Mouse (Mus musculus) midbrain, embryonic 14.5 days (tissue): ENCODE data around the gene Tnrc6a. TPM values are rescaled to one million over a fixed set of nuclear protein-coding genes. Genes with fewer than 3 reads are reported as not detected.

Experiments
- ATAC-seq: fragments of 200-750 bp; cut with Nextera tagmentation; 2 replicates; pipeline ENCODE4 v1.8.0; 2017; ENCODE audit warnings: moderate number of reproducible peaks, moderate library complexity; ENCODE audit not compliant: low FRiP score, low TSS enrichment
- DNase-seq: peaks from one replicate; pipeline ENCODE4 v3.0.0-alpha.2; 2015
- H3K27ac ChIP-seq: fragments of 300-500 bp; sonication (generic); replicated peaks from 2 replicates; pipeline ENCODE4 v1.5.1; 2014; ENCODE audit warnings: mild to moderate bottlenecking, low read depth, low read length, moderate library complexity
- H3K27me3 ChIP-seq: fragments of 300-500 bp; sonication (generic); 2 replicates; pipeline ENCODE4 v1.6.1; 2014; ENCODE audit warnings: low read length, control low read depth, mixed read lengths; ENCODE audit not compliant: control insufficient read depth, insufficient read depth
- H3K36me3 ChIP-seq: fragments of 300-500 bp; sonication (generic); 2 replicates; pipeline ENCODE4 v1.6.1; 2014; ENCODE audit warnings: low read length, control low read depth; ENCODE audit not compliant: control insufficient read depth, insufficient read depth
- H3K4me1 ChIP-seq: fragments of 300-500 bp; sonication (generic); 2 replicates; pipeline ENCODE4 v1.6.1; 2014; ENCODE audit warnings: mild to moderate bottlenecking, antibody characterized with exemption, low read length, control low read depth; ENCODE audit not compliant: control insufficient read depth, insufficient read depth
- H3K4me2 ChIP-seq: fragments of 300-500 bp; sonication (generic); 2 replicates; pipeline ENCODE4 v1.6.1; 2014; ENCODE audit warnings: mild to moderate bottlenecking, low read length, moderate library complexity
- H3K4me3 ChIP-seq: fragments of 300-500 bp; sonication (generic); replicated peaks from 2 replicates; pipeline ENCODE4 v1.5.1; 2014; ENCODE audit warnings: low read depth, low read length
- H3K9ac ChIP-seq: fragments of 300-500 bp; sonication (generic); replicated peaks from 2 replicates; pipeline ENCODE4 v1.6.1; 2014; ENCODE audit warnings: mild to moderate bottlenecking, low read length, moderate library complexity
- H3K9me3 ChIP-seq: fragments of 300-500 bp; sonication (generic); 2 replicates; pipeline ENCODE4 v1.6.1; 2016; ENCODE audit warnings: low read length, control low read depth, mixed read lengths; ENCODE audit not compliant: control insufficient read depth
- WGBS: fragments of 180-500 bp; shearing (Covaris S2); extraction: QIAGEN DNeasy Blood & Tissue Kit; methylation state at CpG from one replicate; pipeline ENCODE4 v1.1.7; 2014; 5-methylcytosine and 5-hydroxymethylcytosine counted together
- polyA plus RNA-seq: library from polyadenylated mRNA; unstranded; fragments of >200 nt; fragmentation: Nextera tagmentation; extraction: Ambion mirVana; gene quantifications from 2 replicates; pipeline ENCODE4 v1.2.1, GENCODE M21; 2014

Gene Tnrc6a
- polyA plus RNA-seq, 1 experiment from 2014 or later: 50.0 TPM

DNA sequence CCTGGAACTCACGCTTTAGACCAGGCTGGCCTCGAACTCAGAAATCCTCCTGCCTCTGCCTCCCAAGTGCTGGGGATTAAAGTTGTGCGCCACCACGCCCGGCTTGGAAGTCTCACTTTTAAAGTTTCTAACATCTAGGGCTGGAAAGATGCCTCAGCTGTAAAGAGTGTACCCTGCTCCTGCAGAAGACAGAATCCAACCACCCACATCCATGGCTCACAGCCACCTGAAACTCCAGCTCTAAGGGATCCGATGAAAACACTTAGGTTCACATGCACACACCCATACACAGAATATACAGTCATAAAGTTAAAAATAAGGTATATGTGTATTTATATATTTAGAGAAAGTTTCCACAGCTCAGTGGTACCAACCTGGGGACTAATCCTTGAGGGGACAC is 10.1 kb upstream of the Tnrc6a start:
- Histone ChIP-seq H3K4me2 (no peak overlapping the region), H3K9me3 (no peaks in the 10 kb centered on the region), H3K27ac (no peak overlapping the region), H3K9ac (no peak overlapping the region), H3K4me3 (no peak overlapping the region), H3K4me1 (0 out of 2 replicates have a peak, but pooled peaks cover under 1% of the 10 kb centered on the region), H3K27me3 (no peaks in the 10 kb centered on the region), H3K36me3 (no peaks in the 10 kb centered on the region)
- 95% methylated on average over 6 of the region's 6 CpGs for WGBS
- DNase-seq: no peak
- ATAC-seq: no peak

DNA sequence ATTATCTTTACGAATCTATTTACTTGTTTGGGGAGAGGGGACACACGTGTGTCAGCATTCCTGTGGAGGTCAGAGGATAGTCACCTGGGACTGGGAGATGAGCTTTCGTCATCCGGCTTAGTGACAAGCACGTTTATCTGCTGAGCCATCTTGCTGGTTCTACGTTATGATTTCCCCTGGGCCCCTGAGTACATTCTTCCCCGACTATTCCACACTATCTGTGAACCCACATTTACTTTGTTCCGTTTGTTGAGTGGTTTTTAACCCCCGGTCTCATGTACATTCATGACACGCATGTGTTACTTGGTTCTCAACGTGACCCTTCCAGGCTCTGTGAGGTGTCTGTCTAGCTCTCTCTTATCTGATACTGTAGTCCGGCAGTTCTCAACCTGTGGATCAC is 6.9 kb upstream of the Tnrc6a start:
- H3K27me3 ChIP-seq: no peaks in the 10 kb centered on the region
- ATAC-seq: no peak
- H3K4me1 ChIP-seq: no peaks in the 10 kb centered on the region
- 80% methylated on average over 12 of the region's 12 CpGs for WGBS
- H3K27ac ChIP-seq: no peak overlapping the region
- no peak overlapping the region for H3K9ac ChIP-seq
- H3K4me3 ChIP-seq: no peak overlapping the region
- H3K4me2 ChIP-seq: no peak overlapping the region
- no peaks in the 10 kb centered on the region for H3K36me3 ChIP-seq
- no peak for DNase-seq
- H3K9me3 ChIP-seq: no peaks in the 10 kb centered on the region

DNA sequence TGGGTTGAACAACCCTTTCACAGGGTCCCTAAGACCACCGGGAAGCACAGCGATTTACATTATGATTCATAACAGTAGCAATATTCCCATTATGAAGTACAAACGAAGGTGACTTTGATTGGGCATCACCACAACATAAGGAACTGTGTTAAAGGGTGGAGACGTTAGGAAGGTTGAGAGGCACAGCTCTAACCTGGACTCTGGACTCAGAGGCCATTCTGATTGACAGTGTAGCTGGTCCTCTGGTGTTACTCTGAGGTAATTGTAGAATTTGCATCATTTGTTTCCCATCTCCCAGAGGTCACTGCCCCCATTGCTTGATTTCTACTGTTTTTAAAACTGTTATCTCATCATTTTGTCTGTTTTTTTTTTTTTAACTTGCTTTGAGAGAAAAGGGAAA is 6.5 kb upstream of the Tnrc6a start:
- WGBS: 87% methylated on average over 4 of the region's 4 CpGs
- H3K9me3 ChIP-seq: no peaks in the 10 kb centered on the region
- no peaks in the 10 kb centered on the region for H3K4me1 ChIP-seq
- ATAC-seq (no peak), DNase-seq (no peak)
- H3K4me3 ChIP-seq: no peak overlapping the region
- H3K27me3 ChIP-seq: no peaks in the 10 kb centered on the region
- H3K27ac ChIP-seq: no peak overlapping the region
- no peak overlapping the region for H3K9ac ChIP-seq
- H3K4me2 ChIP-seq: no peak overlapping the region
- H3K36me3 ChIP-seq: no peaks in the 10 kb centered on the region

DNA sequence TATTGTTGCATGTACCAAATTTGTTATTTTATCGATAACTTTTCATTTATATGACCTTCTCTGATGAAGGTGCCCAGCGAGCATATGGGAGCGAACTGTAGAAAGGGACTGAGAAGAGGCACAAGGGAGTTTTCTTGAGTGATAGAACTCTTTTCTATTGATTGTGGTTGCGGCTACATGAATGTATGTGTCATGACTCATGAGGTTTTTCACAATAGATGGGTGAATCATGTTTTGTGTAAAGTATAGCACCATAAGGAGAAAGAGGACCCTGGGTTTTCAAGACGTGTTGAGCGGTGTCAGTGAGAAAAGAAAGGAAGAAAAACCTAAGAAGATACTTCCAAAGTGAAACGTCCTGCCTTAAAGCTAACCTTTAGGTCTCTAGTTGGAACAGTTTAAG is 3.2 kb upstream of the Tnrc6a start:
- no peak overlapping the region for H3K4me2 ChIP-seq

DNA sequence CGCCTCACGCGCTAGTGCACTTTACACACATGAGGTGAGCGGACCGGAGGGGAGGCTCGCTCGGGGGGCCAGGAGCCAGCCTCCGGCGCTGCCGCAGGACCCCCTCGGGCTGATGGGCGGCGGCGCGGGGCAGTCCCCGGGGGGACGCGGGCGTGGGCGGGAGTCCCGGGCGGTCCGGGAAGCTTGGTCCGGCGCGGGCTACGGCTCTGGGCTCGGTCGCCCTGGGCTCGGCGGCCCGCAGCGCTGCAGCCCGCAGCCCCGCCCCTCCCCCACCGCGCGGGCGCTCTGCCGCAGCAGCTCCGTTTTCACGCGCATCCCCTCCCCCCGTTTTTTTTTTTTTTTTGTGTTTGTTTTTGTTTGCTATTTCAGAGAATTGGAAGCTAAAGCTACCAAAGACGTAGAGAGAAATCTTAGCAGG is 623 bp downstream of the Tnrc6a start:
- Histone ChIP-seq H3K4me3 (peak overlapping the region; percentile 98), H3K9ac (peak overlapping the region; percentile 96), H3K4me1 (peaks cover 20% of the 10 kb centered on the region), H3K27ac (peak overlapping the region; percentile 97), H3K36me3 (peaks cover 5% of the 10 kb centered on the region; the same call in 1 of the 2 replicates), H3K4me2 (peak overlapping the region; percentile 75), H3K27me3 (no peaks in the 10 kb centered on the region), H3K9me3 (no peaks in the 10 kb centered on the region)
- WGBS: 0% methylated on average over 45 of the region's 45 CpGs
- DNase-seq (peak; percentile 78), ATAC-seq (peak; percentile 81)

More for the DNA sequence above, 3.2 kb upstream of the Tnrc6a start:
- Histone ChIP-seq H3K27me3 (no peaks in the 10 kb centered on the region), H3K9ac (no peak overlapping the region), H3K4me3 (no peak overlapping the region), H3K36me3 (no peaks in the 10 kb centered on the region), H3K27ac (no peak overlapping the region), H3K9me3 (no peaks in the 10 kb centered on the region), H3K4me1 (peaks cover 5% of the 10 kb centered on the region)
- ATAC-seq (no peak), DNase-seq (no peak)
- WGBS: 87% methylated on average over 7 of the region's 7 CpGs

DNA sequence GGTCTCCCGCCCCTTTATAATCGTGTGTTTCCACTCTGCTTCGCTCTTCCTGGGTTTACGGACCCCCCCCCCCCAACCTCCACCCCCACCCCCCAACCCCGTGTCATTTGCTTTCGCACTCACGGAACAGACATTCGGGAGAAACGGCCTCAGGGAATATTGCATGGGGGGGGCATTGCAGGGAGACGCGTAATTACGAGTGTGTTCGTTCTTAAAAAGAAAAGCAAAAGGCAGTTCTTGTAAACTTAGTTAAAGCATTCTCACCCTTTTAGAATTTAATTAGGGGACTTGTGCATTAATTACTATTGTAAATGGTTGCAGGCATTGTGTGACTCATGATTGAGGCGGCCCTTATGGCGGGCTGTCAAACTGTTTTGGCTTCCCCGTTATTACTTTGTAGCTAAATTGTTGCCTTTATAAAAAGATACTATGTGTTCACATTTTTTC is 1.1 kb downstream of the Tnrc6a start:
- no peaks in the 10 kb centered on the region for H3K9me3 ChIP-seq
- peak; percentile 53 for DNase-seq
- peak; percentile 56; the same call in 1 of the 2 replicates for ATAC-seq
- H3K36me3 ChIP-seq: peaks cover 5% of the 10 kb centered on the region; the same call in 1 of the 2 replicates
- WGBS: under 1% methylated on average over 16 of the region's 16 CpGs
- H3K27me3 ChIP-seq: no peaks in the 10 kb centered on the region
- peak overlapping the region; percentile 96 for H3K9ac ChIP-seq
- H3K4me3 ChIP-seq: peak overlapping the region; percentile 98
- peaks cover 20% of the 10 kb centered on the region for H3K4me1 ChIP-seq
- peak overlapping the region; percentile 75 for H3K4me2 ChIP-seq
- H3K27ac ChIP-seq: peak overlapping the region; percentile 97

DNA sequence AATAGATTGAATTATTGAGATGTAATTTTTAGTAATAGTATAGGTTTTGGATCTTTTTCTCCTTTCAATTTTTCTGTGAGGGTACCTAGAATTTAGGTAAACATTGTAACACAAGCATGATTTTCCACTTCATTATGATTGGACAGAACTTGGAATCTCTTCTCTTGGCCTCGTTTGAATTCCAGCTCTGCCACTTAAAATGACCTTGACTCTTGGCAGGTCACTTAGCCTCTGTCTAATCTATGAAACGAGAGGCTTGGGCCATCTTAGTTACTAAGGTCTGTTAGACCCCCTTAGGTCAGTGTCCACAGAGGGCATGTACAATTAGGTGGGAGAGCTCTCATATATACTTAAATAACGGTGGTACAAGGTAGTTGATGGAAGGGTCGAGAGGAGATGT is 2.4 kb downstream of the Tnrc6a start:
- WGBS: 66% methylated on average over 4 of the region's 4 CpGs
- Histone ChIP-seq H3K4me3 (no peak overlapping the region), H3K9me3 (no peaks in the 10 kb centered on the region), H3K36me3 (peaks cover 5% of the 10 kb centered on the region; the same call in 1 of the 2 replicates), H3K27ac (no peak overlapping the region), H3K9ac (no peak overlapping the region), H3K4me1 (peaks cover 20% of the 10 kb centered on the region), H3K27me3 (no peaks in the 10 kb centered on the region), H3K4me2 (peak overlapping the region; percentile 75)
- ATAC-seq (no peak), DNase-seq (no peak)

DNA sequence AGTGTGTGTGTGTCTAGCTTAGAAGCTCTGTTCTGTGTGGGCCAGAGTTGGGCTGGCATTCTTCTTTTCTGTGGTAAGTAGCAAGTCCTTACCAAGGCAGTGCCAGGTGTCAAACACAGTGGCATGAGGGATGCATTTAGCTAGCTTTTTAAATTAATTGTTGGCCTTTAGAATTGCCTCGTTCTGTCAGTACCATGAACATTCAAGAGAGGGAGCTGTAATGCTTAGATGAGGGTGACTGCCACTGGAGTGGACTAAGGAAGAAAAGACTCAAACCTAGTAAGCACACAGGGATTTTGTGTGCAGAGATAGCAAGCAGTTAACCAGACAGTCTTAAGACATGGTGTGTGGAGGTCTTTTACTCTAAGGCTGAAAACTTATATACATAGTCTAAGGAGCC is 3.6 kb downstream of the Tnrc6a start:
- peaks cover 20% of the 10 kb centered on the region for H3K4me1 ChIP-seq
- DNase-seq: no peak
- no peak overlapping the region for H3K9ac ChIP-seq

DNA sequence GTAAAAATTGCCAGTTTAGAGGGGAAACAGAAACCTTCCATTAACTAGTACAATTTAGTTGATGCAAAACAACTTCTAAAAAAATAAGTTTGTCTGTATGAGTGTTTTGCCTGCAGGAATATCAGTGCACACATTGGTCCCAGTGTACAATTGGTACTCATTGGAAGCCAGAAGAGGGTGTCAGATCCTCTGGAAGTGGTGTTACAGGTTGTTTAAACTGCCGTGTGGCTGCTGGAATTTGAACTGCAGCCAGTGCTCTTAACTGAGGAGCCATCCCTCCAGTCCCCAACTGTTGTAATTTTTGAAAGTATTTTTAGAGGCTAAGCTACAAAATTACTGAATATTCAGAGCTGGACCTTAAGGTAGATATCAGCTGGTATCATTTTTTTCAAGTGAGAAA is 4.3 kb downstream of the Tnrc6a start:
- no peak overlapping the region for H3K9ac ChIP-seq
- no peak overlapping the region for H3K4me3 ChIP-seq
- ATAC-seq (no peak), DNase-seq (no peak)
- WGBS: 55% methylated on average over 1 of the region's 1 CpGs
- peaks cover 5% of the 10 kb centered on the region; the same call in 1 of the 2 replicates for H3K36me3 ChIP-seq
- peaks cover 20% of the 10 kb centered on the region for H3K4me1 ChIP-seq
- no peak overlapping the region for H3K4me2 ChIP-seq
- no peaks in the 10 kb centered on the region for H3K9me3 ChIP-seq
- no peak overlapping the region for H3K27ac ChIP-seq
- no peaks in the 10 kb centered on the region for H3K27me3 ChIP-seq

More for the DNA sequence above, 3.6 kb downstream of the Tnrc6a start:
- WGBS: 78% methylated on average over 1 of the region's 1 CpGs
- no peaks in the 10 kb centered on the region for H3K27me3 ChIP-seq
- no peak overlapping the region for H3K4me2 ChIP-seq
- ATAC-seq: no peak
- H3K9me3 ChIP-seq: no peaks in the 10 kb centered on the region
- no peak overlapping the region for H3K4me3 ChIP-seq
- peaks cover 5% of the 10 kb centered on the region; the same call in 1 of the 2 replicates for H3K36me3 ChIP-seq
- no peak overlapping the region for H3K27ac ChIP-seq
